Mouse (Mus musculus): Measurements from ENCODE around the gene Mgat5. TPM values are rescaled to one million over a fixed set of nuclear protein-coding genes. Genes with fewer than 3 reads are reported as not detected.

The Mgat5 gene
- polyA plus RNA-seq, 1 experiment = under 0.01 TPM

DNA sequence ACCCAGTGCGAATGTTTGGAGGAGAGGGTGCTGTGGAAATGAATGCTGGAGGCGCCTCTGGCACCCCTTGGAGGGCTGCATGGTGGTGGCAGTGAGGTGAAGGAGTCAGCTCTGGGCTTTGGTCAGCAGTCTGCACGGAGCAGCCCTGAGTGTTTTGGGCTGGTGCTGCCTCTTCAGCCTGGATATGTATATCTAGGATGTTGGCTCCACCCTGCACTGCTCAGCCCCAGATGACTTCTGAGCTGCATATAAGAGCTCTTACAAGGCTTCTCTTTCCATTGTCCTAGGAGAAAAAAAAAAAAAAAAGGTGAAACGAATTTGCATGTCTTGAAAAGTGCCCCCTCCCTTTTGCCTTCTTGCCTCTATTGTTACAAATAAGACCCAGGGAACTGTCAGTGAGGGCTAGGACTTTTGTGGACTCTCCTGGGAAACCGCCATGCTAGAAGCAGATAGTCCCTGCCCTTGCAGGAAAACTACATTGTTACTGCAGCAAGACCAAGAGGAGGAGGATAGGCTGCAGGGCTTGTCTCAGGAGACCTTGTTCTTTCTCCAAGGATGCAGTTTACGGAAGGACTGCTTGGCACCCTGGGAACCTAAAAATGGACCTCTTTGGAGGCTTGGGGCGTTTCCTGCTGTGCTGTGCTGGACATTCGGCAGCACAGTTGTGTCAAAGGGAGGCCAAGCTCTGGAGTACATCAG, 109.0 kb downstream of the Mgat5 start:
- no peak for TF ChIP-seq TAL1 (IDR thresholded peaks at IDR 0.05; ENCODE audit: low read length)
- no peak for TF ChIP-seq GATA1 (IDR thresholded peaks at IDR 0.05; ENCODE audit: low read length)
- H3K4me1 ChIP-seq (ENCODE audit: control insufficient read depth) = no peaks in the 10 kb centered on the region

GRCm38 (mm10) chr1:127315763-127316627, 111.2 kb downstream of the Mgat5 start:
- H3K9me3 ChIP-seq (ENCODE audit: control insufficient read depth, low read length) = no peaks in the 10 kb centered on the region
- no peaks in the 10 kb centered on the region for H3K27me3 ChIP-seq (ENCODE audit: control insufficient read depth)
- no peak overlapping the region for H3K4me3 ChIP-seq (replicated peaks)
- TF ChIP-seq TAL1 (IDR thresholded peaks at IDR 0.05; ENCODE audit: low read length) (no peak), GATA1 (IDR thresholded peaks at IDR 0.05; ENCODE audit: low read length) (no peak)
- no peaks in the 10 kb centered on the region for H3K36me3 ChIP-seq (ENCODE audit: control insufficient read depth)
- H3K4me1 ChIP-seq (ENCODE audit: control insufficient read depth) = no peaks in the 10 kb centered on the region

More for the DNA sequence above, 109.0 kb downstream of the Mgat5 start:
- H3K4me3 ChIP-seq (replicated peaks) = no peak overlapping the region
- no peaks in the 10 kb centered on the region for H3K9me3 ChIP-seq (ENCODE audit: control insufficient read depth, low read length)
- no peaks in the 10 kb centered on the region for H3K36me3 ChIP-seq (ENCODE audit: control insufficient read depth)
- no peaks in the 10 kb centered on the region for H3K27me3 ChIP-seq (ENCODE audit: control insufficient read depth)

DNA sequence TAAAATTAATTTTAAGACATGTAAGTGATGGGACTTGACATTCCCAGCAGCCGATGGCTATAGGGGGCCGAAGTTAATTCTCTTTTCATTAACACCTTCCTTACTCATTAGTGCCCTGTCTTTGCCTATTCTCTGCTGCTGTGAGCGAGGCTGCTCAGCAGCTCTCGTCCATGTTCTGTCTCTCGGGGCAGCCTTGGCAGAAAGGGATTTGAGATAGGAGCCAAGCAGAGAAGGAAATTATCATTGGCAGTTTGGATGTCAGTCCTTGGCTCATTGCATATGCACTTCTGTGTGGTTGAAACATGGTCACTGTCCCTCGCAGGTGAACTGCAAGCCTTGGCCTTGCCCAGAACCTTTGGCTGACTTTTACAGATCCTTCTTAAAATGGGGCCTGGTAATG, 111.8 kb downstream of the Mgat5 start:
- H3K4me3 ChIP-seq (replicated peaks) = no peak overlapping the region
- H3K27me3 ChIP-seq (ENCODE audit: control insufficient read depth) = no peaks in the 10 kb centered on the region
- H3K36me3 ChIP-seq (ENCODE audit: control insufficient read depth) = no peaks in the 10 kb centered on the region
- TF ChIP-seq GATA1 (IDR thresholded peaks at IDR 0.05; ENCODE audit: low read length) = no peak
- no peak for TF ChIP-seq TAL1 (IDR thresholded peaks at IDR 0.05; ENCODE audit: low read length)
- no peaks in the 10 kb centered on the region for H3K4me1 ChIP-seq (ENCODE audit: control insufficient read depth)
- no peaks in the 10 kb centered on the region for H3K9me3 ChIP-seq (ENCODE audit: control insufficient read depth, low read length)

- no peaks in the 10 kb centered on the region for H3K4me1 ChIP-seq (ENCODE audit: control insufficient read depth)
- no peaks in the 10 kb centered on the region for H3K9me3 ChIP-seq (ENCODE audit: control insufficient read depth, low read length)
- H3K36me3 ChIP-seq (ENCODE audit: control insufficient read depth) = no peaks in the 10 kb centered on the region
Measured at GRCm38 (mm10) chr1:127317541-127317940, 112.7 kb downstream of the Mgat5 start.

GRCm38 (mm10) chr1:127318486-127318885, 113.7 kb downstream of the Mgat5 start:
- Histone ChIP-seq H3K4me1 (ENCODE audit: control insufficient read depth) (no peaks in the 10 kb centered on the region), H3K9me3 (ENCODE audit: control insufficient read depth, low read length) (no peaks in the 10 kb centered on the region), H3K27me3 (ENCODE audit: control insufficient read depth) (no peaks in the 10 kb centered on the region), H3K4me3 (replicated peaks) (no peak overlapping the region), H3K36me3 (ENCODE audit: control insufficient read depth) (no peaks in the 10 kb centered on the region)
- TF ChIP-seq GATA1 (IDR thresholded peaks at IDR 0.05; ENCODE audit: low read length) (no peak), TAL1 (IDR thresholded peaks at IDR 0.05; ENCODE audit: low read length) (no peak)

More at GRCm38 (mm10) chr1:127317541-127317940, 112.7 kb downstream of the Mgat5 start:
- H3K4me3 ChIP-seq (replicated peaks) = no peak overlapping the region
- no peaks in the 10 kb centered on the region for H3K27me3 ChIP-seq (ENCODE audit: control insufficient read depth)
- TF ChIP-seq TAL1 (IDR thresholded peaks at IDR 0.05; ENCODE audit: low read length) (no peak), GATA1 (IDR thresholded peaks at IDR 0.05; ENCODE audit: low read length) (no peak)

GRCm38 (mm10) chr1:127319768-127320167, 115.0 kb downstream of the Mgat5 start:
- H3K4me1 ChIP-seq (ENCODE audit: control insufficient read depth) = no peaks in the 10 kb centered on the region
- no peaks in the 10 kb centered on the region for H3K36me3 ChIP-seq (ENCODE audit: control insufficient read depth)
- H3K9me3 ChIP-seq (ENCODE audit: control insufficient read depth, low read length) = no peaks in the 10 kb centered on the region
- TF ChIP-seq TAL1 (IDR thresholded peaks at IDR 0.05; ENCODE audit: low read length) (no peak), GATA1 (IDR thresholded peaks at IDR 0.05; ENCODE audit: low read length) (no peak)
- H3K27me3 ChIP-seq (ENCODE audit: control insufficient read depth) = no peaks in the 10 kb centered on the region
- no peak overlapping the region for H3K4me3 ChIP-seq (replicated peaks)

GRCm38 (mm10) chr1:127320956-127321355, 116.1 kb downstream of the Mgat5 start:
- Histone ChIP-seq H3K36me3 (ENCODE audit: control insufficient read depth) (no peaks in the 10 kb centered on the region), H3K27me3 (ENCODE audit: control insufficient read depth) (no peaks in the 10 kb centered on the region), H3K9me3 (ENCODE audit: control insufficient read depth, low read length) (no peaks in the 10 kb centered on the region), H3K4me1 (ENCODE audit: control insufficient read depth) (no peaks in the 10 kb centered on the region), H3K4me3 (replicated peaks) (no peak overlapping the region)
- TF ChIP-seq TAL1 (IDR thresholded peaks at IDR 0.05; ENCODE audit: low read length) = no peak
- no peak for TF ChIP-seq GATA1 (IDR thresholded peaks at IDR 0.05; ENCODE audit: low read length)

GRCm38 (mm10) chr1:127321638-127322037, 116.8 kb downstream of the Mgat5 start:
- no peak for TF ChIP-seq TAL1 (IDR thresholded peaks at IDR 0.05; ENCODE audit: low read length)
- TF ChIP-seq GATA1 (IDR thresholded peaks at IDR 0.05; ENCODE audit: low read length) = no peak
- Histone ChIP-seq H3K4me3 (replicated peaks) (no peak overlapping the region), H3K27me3 (ENCODE audit: control insufficient read depth) (no peaks in the 10 kb centered on the region), H3K36me3 (ENCODE audit: control insufficient read depth) (no peaks in the 10 kb centered on the region), H3K9me3 (ENCODE audit: control insufficient read depth, low read length) (no peaks in the 10 kb centered on the region), H3K4me1 (ENCODE audit: control insufficient read depth) (no peaks in the 10 kb centered on the region)

DNA sequence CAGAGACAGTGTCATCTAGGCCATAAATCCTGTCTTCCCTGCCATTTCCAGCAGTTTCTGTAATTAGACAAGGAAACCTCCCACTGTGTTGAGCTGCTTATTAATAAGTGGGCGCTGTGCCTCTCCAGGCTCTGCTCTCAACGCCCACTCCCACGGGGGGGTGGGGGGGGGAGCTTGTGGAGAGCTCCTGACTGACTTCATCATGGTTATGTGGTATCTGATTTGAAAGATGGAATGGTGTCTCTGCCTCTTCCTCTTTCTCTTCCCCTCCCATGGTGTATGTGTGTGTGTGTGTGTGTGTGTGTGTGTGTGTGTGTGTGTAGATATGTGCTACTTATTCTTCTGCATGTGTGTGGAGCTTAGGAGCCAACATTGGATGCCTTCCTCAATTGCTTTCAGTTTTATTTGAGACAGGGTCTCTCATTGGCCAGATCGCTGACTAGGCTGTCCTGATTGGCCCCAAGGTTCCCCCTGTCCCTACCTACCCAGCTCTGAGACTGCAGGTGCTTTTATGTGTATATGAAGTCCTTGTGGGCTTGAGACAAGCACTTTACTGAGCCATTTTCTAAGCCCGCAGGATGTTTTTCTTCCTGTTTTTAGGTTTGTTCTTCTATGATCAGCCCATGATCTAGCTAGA, 117.5 kb downstream of the Mgat5 start:
- Histone ChIP-seq H3K36me3 (ENCODE audit: control insufficient read depth) (no peaks in the 10 kb centered on the region), H3K9me3 (ENCODE audit: control insufficient read depth, low read length) (no peaks in the 10 kb centered on the region), H3K27me3 (ENCODE audit: control insufficient read depth) (no peaks in the 10 kb centered on the region), H3K4me1 (ENCODE audit: control insufficient read depth) (no peaks in the 10 kb centered on the region), H3K4me3 (replicated peaks) (no peak overlapping the region)
- TF ChIP-seq TAL1 (IDR thresholded peaks at IDR 0.05; ENCODE audit: low read length) = no peak
- no peak for TF ChIP-seq GATA1 (IDR thresholded peaks at IDR 0.05; ENCODE audit: low read length)

Measured in erythroblast, embryonic 14.5 days (primary cell).